Mouse (Mus musculus) ovary, postnatal 10 days (tissue): Measurements from ENCODE around the gene Fabp1.

ENCODE experiments used
- DNase-seq: peaks from one replicate; pipeline ENCODE4 v3.0.0; 2022; ENCODE audit warnings: low spot score

Fabp1 gene

GRCm38 (mm10) chr6:71212471-71212870 lies 12.8 kb downstream of the Fabp1 start:
- no peak for DNase-seq

GRCm38 (mm10) chr6:71221501-71221900 lies 21.9 kb downstream of the Fabp1 start:
- DNase-seq, result no peak

DNA sequence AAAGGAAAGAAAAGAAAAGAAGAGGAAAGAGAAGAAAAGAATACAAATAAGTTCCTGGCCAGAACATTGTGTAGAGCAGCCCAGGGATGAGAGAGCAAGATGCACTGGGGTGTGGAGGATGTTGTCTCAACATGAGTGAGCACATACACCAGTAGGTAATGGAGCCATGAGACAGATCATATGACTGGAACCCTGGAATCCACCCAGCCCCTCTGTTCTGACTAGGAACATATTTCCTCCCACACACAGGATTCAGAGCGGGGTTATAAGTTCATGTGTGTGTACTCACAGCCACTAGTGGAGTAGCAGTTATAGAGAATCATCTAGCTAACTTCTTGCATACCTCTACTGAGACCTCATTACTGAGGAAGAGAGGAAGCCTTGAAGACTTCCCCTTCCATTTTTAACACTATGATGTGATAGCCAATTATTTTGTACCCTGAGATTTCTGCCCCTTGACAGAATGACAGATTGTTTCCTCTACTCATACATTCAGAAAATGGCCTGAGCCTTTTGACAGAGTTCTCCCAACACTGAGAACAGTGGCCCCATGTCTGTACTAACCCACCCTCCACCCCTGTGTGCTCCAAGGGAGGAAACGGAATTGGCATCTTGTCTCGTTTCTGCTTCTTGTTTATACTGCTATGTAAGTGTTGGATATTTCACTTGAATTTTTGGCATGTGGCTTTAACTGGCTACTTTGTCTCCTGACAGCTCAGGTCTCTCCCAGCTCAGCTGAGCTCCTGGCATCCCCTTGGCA lies 24.7 kb downstream of the Fabp1 start:
- no peak for DNase-seq

DNA sequence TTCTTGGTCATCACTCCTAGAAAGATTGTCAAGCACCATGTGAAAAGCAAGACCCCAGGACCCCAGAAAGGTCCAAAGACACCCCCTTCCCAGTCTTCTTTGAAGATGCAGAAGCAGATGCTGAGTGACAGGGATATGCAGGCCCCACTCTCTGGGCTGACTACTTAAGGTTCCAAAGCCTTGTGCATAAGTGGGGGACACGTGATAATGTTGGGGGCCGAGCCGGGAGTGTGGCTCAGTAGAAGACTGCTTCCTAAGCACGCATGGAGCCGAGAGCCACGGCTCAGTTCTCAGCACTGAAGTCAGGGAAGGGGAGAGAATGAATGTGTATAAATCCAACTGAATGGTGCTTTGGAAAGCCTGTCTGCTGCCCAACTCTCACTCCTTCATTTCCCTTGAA lies 26.9 kb downstream of the Fabp1 start:
- no peak for DNase-seq

DNA sequence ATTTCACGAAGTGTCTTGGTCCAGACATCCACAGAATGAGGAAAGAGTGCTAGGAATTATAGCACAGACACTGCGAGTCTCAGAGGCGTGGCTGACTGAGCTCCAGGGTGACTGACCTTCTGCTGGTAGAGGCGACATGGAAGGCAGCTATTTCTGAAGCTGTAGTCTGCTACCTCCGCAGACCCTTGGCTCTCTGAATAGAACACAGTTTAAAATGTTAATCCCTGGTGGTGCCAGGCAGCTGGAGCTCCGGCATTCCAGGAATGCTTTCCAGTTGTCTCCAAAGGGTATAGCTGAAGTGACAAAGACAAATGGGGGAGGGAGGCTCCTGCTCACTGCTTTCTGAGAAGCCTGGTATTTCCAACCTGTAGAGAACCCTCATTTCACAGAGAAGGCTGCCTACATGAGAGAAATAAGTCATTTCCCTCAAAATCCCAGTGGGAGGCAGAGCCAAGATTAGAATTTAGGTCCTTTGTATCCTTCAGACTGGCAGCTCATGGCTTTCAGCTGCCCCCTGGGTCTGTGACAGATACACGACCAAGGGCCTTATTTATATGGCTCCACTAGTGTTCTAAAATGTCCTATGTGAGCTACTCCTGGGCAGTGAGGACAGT lies 27.6 kb downstream of the Fabp1 start:
- DNase-seq, result no peak

DNA sequence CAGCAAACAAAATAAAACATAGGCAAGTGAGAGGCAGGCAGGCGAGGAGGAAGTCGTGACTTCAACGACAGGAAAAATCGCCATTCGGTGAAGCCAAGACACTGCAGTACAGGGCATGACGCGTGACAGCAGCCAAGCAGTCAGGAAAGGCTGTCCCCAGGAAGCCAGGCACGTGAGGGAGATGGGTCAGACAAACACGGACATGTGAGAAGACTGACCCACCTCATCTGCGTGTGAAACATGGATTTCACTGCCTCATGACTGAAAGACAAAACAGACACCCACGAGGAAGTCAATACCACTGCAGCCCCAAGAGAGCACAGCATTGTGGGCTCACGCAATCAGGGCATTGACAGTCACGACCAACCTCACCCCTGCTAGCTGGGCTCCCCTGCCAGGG lies 35.5 kb downstream of the Fabp1 start:
- DNase-seq, result no peak

DNA sequence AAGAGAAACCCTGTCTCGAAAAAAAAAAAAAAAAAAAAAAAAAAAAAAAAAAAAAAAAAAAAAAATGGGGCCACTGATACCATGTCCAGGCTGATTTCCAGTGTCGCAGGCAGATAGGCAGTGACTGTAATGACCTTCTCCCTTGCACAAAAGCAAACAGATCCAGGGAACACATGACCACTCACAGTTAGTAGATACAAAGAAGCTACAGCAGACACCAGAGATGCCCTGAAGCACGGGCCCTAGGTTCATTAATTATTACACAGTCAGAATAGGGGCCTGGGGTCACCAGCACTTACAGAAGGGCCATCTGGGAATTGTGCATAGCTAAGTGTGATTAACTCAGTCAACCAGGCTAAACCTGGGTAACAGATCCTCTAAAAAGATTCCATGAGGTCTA lies 36.3 kb downstream of the Fabp1 start:
- DNase-seq, result no peak

- no peak for DNase-seq
These were observed 36.9 kb downstream of the Fabp1 start for GRCm38 (mm10) chr6:71236506-71236905.

DNA sequence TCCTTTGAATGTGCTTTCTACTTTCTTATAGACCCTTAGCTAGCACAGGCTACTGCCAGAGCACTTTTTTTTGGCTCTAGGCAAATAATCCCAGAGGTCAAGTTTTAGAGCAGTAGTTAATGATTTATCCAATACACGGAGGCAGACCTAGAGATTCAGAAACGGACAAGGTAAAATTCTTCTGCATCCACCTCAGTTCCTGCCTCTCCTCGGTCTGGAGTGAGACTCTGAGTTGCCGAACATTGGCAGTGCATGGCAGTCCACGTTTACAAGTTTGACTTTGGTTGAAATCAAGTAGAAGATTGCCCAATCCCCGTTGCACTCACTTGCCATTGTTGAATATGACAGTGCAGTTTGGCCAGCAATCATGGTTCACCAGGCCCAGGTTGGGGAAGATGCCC lies 37.4 kb downstream of the Fabp1 start:
- no peak for DNase-seq

- DNase-seq, result no peak
These were observed 39.6 kb downstream of the Fabp1 start for GRCm38 (mm10) chr6:71239069-71239750.

GRCm38 (mm10) chr6:71240831-71241230 lies 41.2 kb downstream of the Fabp1 start:
- DNase-seq, result no peak

GRCm38 (mm10) chr6:71242811-71243210 lies 43.2 kb downstream of the Fabp1 start:
- no peak for DNase-seq

GRCm38 (mm10) chr6:71243258-71243657 lies 43.6 kb downstream of the Fabp1 start:
- DNase-seq, result no peak

DNA sequence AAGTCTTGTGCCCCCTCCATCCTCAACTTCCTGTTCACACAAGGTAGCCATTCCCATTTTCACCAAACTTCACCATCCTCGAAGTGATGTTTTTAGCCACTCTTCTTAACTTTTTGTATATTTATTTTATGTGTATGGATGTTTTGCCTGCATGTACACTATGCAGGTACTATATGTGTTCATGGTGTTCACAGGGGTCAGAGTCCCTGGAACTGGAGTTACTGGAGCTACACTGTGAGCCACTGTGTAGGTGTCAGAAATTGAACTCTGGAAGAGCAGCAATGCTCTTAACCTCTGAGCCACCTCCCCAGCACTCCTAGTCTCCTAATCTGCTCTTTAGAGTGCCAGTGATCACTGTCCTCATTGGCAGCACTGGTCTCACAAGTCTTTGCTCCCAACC lies 48.8 kb downstream of the Fabp1 start:
- DNase-seq, result no peak

GRCm38 (mm10) chr6:71249615-71250014 lies 50.0 kb downstream of the Fabp1 start:
- no peak for DNase-seq

- DNase-seq, result no peak
These were observed 51.3 kb downstream of the Fabp1 start for GRCm38 (mm10) chr6:71250951-71251350.

GRCm38 (mm10) chr6:71254456-71254855 lies 54.8 kb downstream of the Fabp1 start:
- no peak for DNase-seq
